Mouse (Mus musculus) kidney, adult 2 months (tissue): Measurements from ENCODE around the gene Nfib.

Experiments
- CTCF ChIP-seq: fragments of 200-500 bp; conservative IDR thresholded peaks from 2 replicates; pipeline ENCODE4 v1.5.1; 2011; ENCODE audit warnings: low read depth, mild to moderate bottlenecking, control low read depth, low read length, moderate library complexity, mixed read lengths; ENCODE audit not compliant: insufficient read depth, insufficient read length
- POLR2A ChIP-seq: fragments of 200-500 bp; IDR thresholded peaks from one replicate; pipeline ENCODE4 v1.6.1; 2011; ENCODE audit warnings: low read depth, low read length, control low read depth

DNA sequence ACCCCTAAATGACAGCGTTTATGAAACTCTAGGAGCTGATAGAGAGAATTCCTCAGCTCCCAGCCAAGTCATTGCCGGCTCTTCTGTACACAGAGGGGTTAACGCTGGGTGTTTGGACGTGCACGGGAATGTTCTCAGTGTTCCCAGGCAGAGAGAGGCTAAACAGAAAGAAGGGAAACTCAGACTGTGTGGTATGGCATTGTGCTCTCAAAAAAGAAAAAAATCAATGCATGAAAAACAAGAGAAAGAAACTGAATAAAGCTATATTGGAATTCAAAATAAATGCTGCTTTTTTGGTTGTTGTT lies 455.2 kb downstream of the Nfib start:
- TF ChIP-seq POLR2A (no peak), CTCF (no peak)
